Mouse (Mus musculus) heart, postnatal 0 days (tissue): ENCODE data around the gene Tbccd1. TPM values are rescaled to one million over a fixed set of nuclear protein-coding genes. Genes with fewer than 3 reads are reported as not detected.
A peak's percentile ranks its signal among the peaks of the same experiment; 100 is the strongest.

ENCODE experiments used
- ATAC-seq: fragments of 200-750 bp; cut with Nextera tagmentation; 2 replicates; pipeline ENCODE4 v1.8.0; 2017; ENCODE audit warnings: low read depth, moderate number of reproducible peaks, moderate library complexity; ENCODE audit not compliant: insufficient read depth
- DNase-seq: peaks from one replicate; pipeline ENCODE4 v3.0.0-alpha.2; 2016; ENCODE audit warnings: low spot score
- H3K27ac ChIP-seq: fragments of 300-500 bp; sonication (generic); 2 replicates; pipeline ENCODE4 v1.5.1; 2014; ENCODE audit warnings: low read depth, mild to moderate bottlenecking
- H3K27me3 ChIP-seq: fragments of 300-500 bp; sonication (generic); 2 replicates; pipeline ENCODE4 v1.6.1; 2014; ENCODE audit warnings: low read length, mixed read lengths; ENCODE audit not compliant: control insufficient read depth, insufficient read depth
- H3K36me3 ChIP-seq: fragments of 300-500 bp; sonication (generic); replicated peaks from 2 replicates; pipeline ENCODE4 v1.6.1; 2014; ENCODE audit warnings: low read length, mixed read lengths; ENCODE audit not compliant: control insufficient read depth, insufficient read depth
- H3K4me1 ChIP-seq: fragments of 300-500 bp; sonication (generic); 2 replicates; pipeline ENCODE4 v1.6.1; 2014; ENCODE audit warnings: antibody characterized with exemption; ENCODE audit not compliant: control insufficient read depth, insufficient read depth
- H3K4me2 ChIP-seq: fragments of 300-500 bp; sonication (generic); 2 replicates; pipeline ENCODE4 v1.6.1; 2014; ENCODE audit warnings: low read depth, mild to moderate bottlenecking, low read length, moderate library complexity
- H3K4me3 ChIP-seq: fragments of 300-500 bp; sonication (generic); 2 replicates; pipeline ENCODE4 v1.5.1; 2014; ENCODE audit warnings: low read depth, low read length
- H3K9ac ChIP-seq: fragments of 300-500 bp; sonication (generic); replicated peaks from 2 replicates; pipeline ENCODE4 v1.6.1; 2014; ENCODE audit warnings: low read depth, low read length, mixed read lengths
- H3K9me3 ChIP-seq: fragments of 300-500 bp; sonication (generic); replicated peaks from 2 replicates; pipeline ENCODE4 v1.6.1; 2016; ENCODE audit warnings: low read length; ENCODE audit not compliant: control insufficient read depth
- CTCF ChIP-seq: IDR thresholded peaks from 2 replicates; pipeline ENCODE4 v1.5.1; 2016; ENCODE audit warnings: antibody characterized with exemption, control low read depth, low read depth
- EP300 ChIP-seq: IDR thresholded peaks from 2 replicates; pipeline ENCODE4 v1.6.1; 2016; ENCODE audit warnings: antibody characterized with exemption, low read depth
- WGBS: fragments of 180-500 bp; shearing (Covaris S2); extraction: QIAGEN DNeasy Blood & Tissue Kit; methylation state at CpG from one replicate; pipeline ENCODE4 v1.1.7; 2014; 5-methylcytosine and 5-hydroxymethylcytosine counted together
- polyA plus RNA-seq: library from polyadenylated mRNA; unstranded; fragments of >200 nt; fragmentation: Nextera tagmentation; extraction: Ambion mirVana; gene quantifications from 2 replicates; pipeline ENCODE4 v1.2.1, GENCODE M21; 2015
- total RNA-seq: library from RNA; depleted of rRNA; stranded (reverse); fragments of >200 nt; gene quantifications from 2 replicates; pipeline ENCODE4 v1.2.3, GENCODE M21; 2014; ENCODE audit warnings: low replicate concordance; rRNA removed

Tbccd1 gene
- total RNA-seq (13.4 and 15.3 TPM in 2 replicates), polyA plus RNA-seq (13.6 and 14.1 TPM in 2 replicates)

DNA sequence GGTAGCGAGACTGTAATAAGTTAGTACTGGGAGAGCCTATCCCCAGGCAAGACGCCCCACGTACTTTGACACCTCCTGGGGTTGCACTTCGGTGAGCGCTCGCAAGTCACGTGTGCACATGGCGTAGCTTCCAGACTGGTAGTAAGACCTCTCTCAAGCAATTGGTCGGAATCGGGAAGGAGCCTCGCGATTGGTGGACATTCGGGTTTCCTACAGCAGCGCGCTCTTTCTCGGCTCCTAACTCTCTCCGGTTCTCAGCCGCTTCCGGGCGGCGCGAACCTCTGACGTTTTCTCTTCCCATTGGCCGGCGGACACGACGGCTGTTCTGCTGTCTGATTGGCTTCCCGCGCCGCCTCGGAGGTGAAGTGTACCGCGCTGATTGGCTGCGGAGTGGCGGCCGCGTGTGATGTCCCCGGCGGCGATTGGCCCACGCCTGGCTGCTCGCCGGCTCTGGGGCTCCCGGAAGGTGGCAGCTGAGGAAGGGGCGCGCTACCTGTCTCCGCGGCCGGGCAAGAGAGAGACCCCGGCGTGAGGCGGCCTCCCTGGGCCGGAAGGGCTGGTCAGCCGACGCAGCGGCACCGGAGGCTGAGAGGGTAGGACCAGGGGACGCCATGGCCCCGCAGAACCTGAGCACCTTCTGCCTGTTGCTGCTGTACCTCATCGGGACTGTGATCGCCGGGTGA, at the start of gene Tbccd1, which contains the start of gene Dnajb11:
Tbccd1 (minus strand) TSS at position 239 of the 683 bp plus-strand sequence.
Dnajb11 (plus strand) TSS at position 415 of the 683 bp plus-strand sequence.
- no peaks in the 10 kb centered on the region for H3K9me3 ChIP-seq
- peaks cover 11% of the 10 kb centered on the region for H3K4me1 ChIP-seq
- ATAC-seq = peak; percentile 98
- peak within 1 kb of the TSS; percentile 94 for H3K9ac ChIP-seq
- H3K27ac ChIP-seq = peak within 1 kb of the TSS; percentile 80
- H3K4me3 ChIP-seq = peak within 1 kb of the TSS; percentile 97
- no peaks in the 10 kb centered on the region for H3K27me3 ChIP-seq
- 0% methylated on average over 62 of the region's 62 CpGs for WGBS
- H3K4me2 ChIP-seq = peak within 1 kb of the TSS; percentile 96
- no peak for TF ChIP-seq CTCF
- TF ChIP-seq EP300 = peak; percentile 88
- H3K36me3 ChIP-seq = peaks cover 16% of the 10 kb centered on the region
- peak; percentile 100 for DNase-seq

GRCm38 (mm10) chr16:22901326-22901725, 43.9 kb upstream of the Tbccd1 start:
- no peak for DNase-seq
- Histone ChIP-seq H3K27me3 (no peaks in the 10 kb centered on the region), H3K4me2 (no peak overlapping the region), H3K9ac (no peak overlapping the region), H3K4me1 (no peaks in the 10 kb centered on the region), H3K9me3 (no peaks in the 10 kb centered on the region), H3K36me3 (no peaks in the 10 kb centered on the region), H3K27ac (no peak overlapping the region), H3K4me3 (no peak overlapping the region)
- TF ChIP-seq CTCF (no peak), EP300 (no peak)
- ATAC-seq = no peak
- 70% methylated on average over 3 of the region's 3 CpGs for WGBS

DNA sequence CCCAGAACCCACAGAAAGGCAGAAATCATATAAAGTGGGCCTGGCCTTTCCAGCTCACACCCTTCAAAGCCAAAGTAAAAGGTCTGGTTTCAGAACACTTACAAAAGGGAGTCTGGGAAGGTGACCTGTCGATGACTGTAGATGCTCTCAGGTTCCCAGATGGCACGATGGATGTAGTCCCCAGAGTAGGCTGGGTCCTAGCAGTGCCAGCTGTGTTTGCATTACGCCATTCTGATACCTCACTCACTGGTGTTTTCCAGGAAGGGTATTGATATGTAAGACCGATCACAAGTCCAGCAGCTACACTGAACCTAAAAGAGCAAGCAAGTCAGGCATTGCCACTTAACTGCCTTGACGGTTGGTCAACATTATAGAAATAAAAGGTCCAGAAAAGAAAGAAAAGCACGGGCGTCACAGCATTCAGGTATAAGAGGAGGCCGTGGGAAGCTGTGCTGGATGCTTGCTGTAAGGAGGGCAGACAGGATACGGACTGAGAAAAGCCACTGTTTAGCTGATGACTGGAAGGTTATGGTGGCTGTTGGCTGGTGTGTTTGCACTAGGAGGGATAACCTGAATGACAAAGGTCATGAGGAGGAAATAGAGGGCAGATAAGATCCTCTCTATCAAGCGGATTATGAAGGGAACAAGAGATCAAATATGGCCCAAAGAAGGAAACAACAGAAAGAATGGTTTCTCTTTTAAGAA, 42.5 kb upstream of the Tbccd1 start:
- Histone ChIP-seq H3K36me3 (no peaks in the 10 kb centered on the region), H3K27me3 (no peaks in the 10 kb centered on the region), H3K9ac (no peak overlapping the region), H3K4me1 (no peaks in the 10 kb centered on the region), H3K9me3 (no peaks in the 10 kb centered on the region), H3K27ac (no peak overlapping the region), H3K4me2 (no peak overlapping the region), H3K4me3 (no peak overlapping the region)
- 68% methylated on average over 10 of the region's 10 CpGs for WGBS
- DNase-seq = no peak
- TF ChIP-seq CTCF (no peak), EP300 (no peak)
- ATAC-seq = no peak

GRCm38 (mm10) chr16:22899346-22899745, 41.9 kb upstream of the Tbccd1 start:
- Histone ChIP-seq H3K4me3 (no peak overlapping the region), H3K36me3 (no peaks in the 10 kb centered on the region), H3K27me3 (no peaks in the 10 kb centered on the region), H3K9ac (no peak overlapping the region), H3K27ac (no peak overlapping the region), H3K9me3 (no peaks in the 10 kb centered on the region), H3K4me2 (no peak overlapping the region), H3K4me1 (no peaks in the 10 kb centered on the region)
- ATAC-seq (no peak), DNase-seq (no peak)
- no peak for TF ChIP-seq EP300
- TF ChIP-seq CTCF = no peak
- 46% methylated on average over 5 of the region's 5 CpGs for WGBS

GRCm38 (mm10) chr16:22896618-22897017, 39.1 kb upstream of the Tbccd1 start:
- WGBS = 52% methylated on average over 2 of the region's 2 CpGs
- TF ChIP-seq EP300 (no peak), CTCF (no peak)

More at GRCm38 (mm10) chr16:22896618-22897017, 39.1 kb upstream of the Tbccd1 start:
- Histone ChIP-seq H3K4me1 (no peaks in the 10 kb centered on the region), H3K27me3 (no peaks in the 10 kb centered on the region), H3K4me2 (no peak overlapping the region), H3K36me3 (no peaks in the 10 kb centered on the region), H3K4me3 (no peak overlapping the region), H3K27ac (no peak overlapping the region), H3K9me3 (no peaks in the 10 kb centered on the region), H3K9ac (no peak overlapping the region)
- DNase-seq (no peak), ATAC-seq (no peak)
